Comparison of ENCODE assay signal across 19 mouse cellular contexts in the genomic region with DNA sequence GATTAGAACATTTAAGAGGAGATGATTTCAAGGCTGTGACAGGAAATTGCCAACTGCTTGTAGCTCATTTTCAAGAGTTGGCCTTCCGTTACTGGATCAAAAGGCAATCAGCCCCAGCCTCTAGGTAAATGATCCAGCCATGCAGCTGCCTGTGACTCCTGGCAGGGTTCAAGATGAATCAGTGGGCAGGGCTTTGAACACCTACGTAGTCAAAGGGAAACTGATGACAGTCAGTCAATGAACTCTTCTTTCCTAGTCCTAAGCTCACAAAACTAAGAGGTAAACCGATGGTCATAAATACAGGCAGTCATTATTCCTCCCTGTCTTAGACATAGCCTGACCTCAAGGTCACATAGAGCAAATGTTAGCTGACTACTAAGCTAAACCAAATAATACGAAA.
"Had no signal": no experiment of that assay in that cellular context is flagged by ENCODE, and none has a peak within 500 bp of the region (broad histone marks: within the 10 kb centered on the region; RNA-seq: fewer than 3 reads in every experiment).

No protein-coding gene starts in this region.

- H3K9me3 ChIP-seq: heart, embryonic 12.5 days; hindbrain, embryonic 10.5 days; hindbrain, embryonic 12.5 days; intestine, embryonic 15.5 days; kidney, embryonic 15.5 days; limb, embryonic 13.5 days; limb, embryonic 15.5 days; liver, embryonic 12.5 days had no signal

- ATAC-seq: hindbrain, embryonic 16.5 days; intestine, embryonic 15.5 days; intestine, postnatal 0 days; liver, embryonic 12.5 days had no signal

- H3K4me2 ChIP-seq: heart, embryonic 12.5 days; hindbrain, embryonic 12.5 days; hindbrain, embryonic 14.5 days; intestine, embryonic 15.5 days; kidney, embryonic 15.5 days; limb, embryonic 13.5 days; limb, embryonic 15.5 days; liver, embryonic 12.5 days had no signal

- H3K27ac ChIP-seq: heart, adult 2 months; hindbrain, embryonic 10.5 days; hindbrain, embryonic 12.5 days; hindbrain, embryonic 14.5 days; intestine, embryonic 15.5 days; kidney, embryonic 15.5 days; kidney, postnatal 0 days; limb, embryonic 13.5 days; limb, embryonic 15.5 days; liver, embryonic 12.5 days; liver, embryonic 14.5 days had no signal

- H3K4me1 ChIP-seq: heart, embryonic 12.5 days; hindbrain, embryonic 10.5 days; hindbrain, embryonic 12.5 days; intestine, embryonic 15.5 days; kidney, embryonic 15.5 days; limb, embryonic 13.5 days; limb, embryonic 15.5 days; liver, embryonic 12.5 days had no signal

- H3K36me3 ChIP-seq: heart, embryonic 12.5 days; hindbrain, embryonic 10.5 days; hindbrain, embryonic 12.5 days; intestine, embryonic 15.5 days; kidney, embryonic 15.5 days; limb, embryonic 13.5 days; limb, embryonic 15.5 days; liver, embryonic 12.5 days had no signal

- H3K9ac ChIP-seq: heart, embryonic 12.5 days; hindbrain, embryonic 12.5 days; hindbrain, embryonic 14.5 days; intestine, embryonic 15.5 days; kidney, embryonic 15.5 days; limb, embryonic 13.5 days; limb, embryonic 15.5 days; liver, embryonic 12.5 days; liver, embryonic 14.5 days had no signal

- H3K4me3 ChIP-seq: heart, adult 2 months; heart, embryonic 12.5 days; hindbrain, embryonic 10.5 days; hindbrain, embryonic 12.5 days; intestine, embryonic 15.5 days; kidney, embryonic 15.5 days; limb, embryonic 13.5 days; limb, embryonic 15.5 days; liver, embryonic 12.5 days had no signal

- H3K27me3 ChIP-seq: heart, embryonic 12.5 days; hindbrain, embryonic 12.5 days; intestine, embryonic 15.5 days; kidney, embryonic 15.5 days; limb, embryonic 13.5 days; limb, embryonic 15.5 days; liver, embryonic 12.5 days had no signal

- DNase-seq: gastrocnemius, postnatal 25 days; heart, adult 11 months; heart, adult 2 months; heart, postnatal 4 days; layer of hippocampus, adult 9-11 months; layer of hippocampus, postnatal 36 days had no signal
